Mouse (Mus musculus) cerebellum, postnatal 4 days (tissue): ENCODE data around the gene Nde1.
A peak's percentile ranks its signal among the peaks of the same experiment; 100 is the strongest.
"Not testable (repeated sequence)": the region's sequence is repeated elsewhere in the genome, so short reads cannot be mapped to it uniquely, and the experiment has no call there.

Experiments
- DNase-seq, 2 experiments: peaks; one replicate each; pipeline ENCODE4 v3.0.0; 2022; ENCODE audit warnings: low spot score in 2 of 2, mixed read lengths in 1 of 2

The Nde1 gene

DNA sequence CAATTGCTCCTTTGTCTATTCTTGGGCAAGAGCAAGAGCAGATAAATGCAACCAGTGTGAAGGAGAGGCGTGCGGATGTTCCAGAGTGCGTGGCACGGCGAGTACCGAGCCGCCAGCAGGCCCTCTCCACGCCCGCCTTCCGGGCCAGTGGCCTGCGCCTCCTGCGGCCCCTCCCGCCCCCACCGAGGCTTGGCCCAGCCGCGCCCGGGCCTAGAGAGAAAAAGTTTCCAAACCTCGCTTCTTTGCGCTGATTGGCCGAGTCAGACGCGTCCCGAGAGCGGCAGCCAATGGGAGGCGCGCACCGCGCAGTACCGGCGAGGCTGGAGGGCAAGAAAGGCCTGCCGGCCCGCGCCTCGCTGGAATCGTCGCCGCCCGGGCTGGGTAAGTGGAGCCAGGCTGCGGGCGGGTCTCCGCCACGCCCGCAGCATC, at the start of gene Nde1, which contains the start of gene Marf1:
TSS of gene Nde1 (plus strand) at position 288 of the 429 bp plus-strand sequence.
TSS of gene Marf1 (minus strand) at position 364 of the 429 bp plus-strand sequence.
- DNase-seq = peak; percentile 70 to 82

DNA sequence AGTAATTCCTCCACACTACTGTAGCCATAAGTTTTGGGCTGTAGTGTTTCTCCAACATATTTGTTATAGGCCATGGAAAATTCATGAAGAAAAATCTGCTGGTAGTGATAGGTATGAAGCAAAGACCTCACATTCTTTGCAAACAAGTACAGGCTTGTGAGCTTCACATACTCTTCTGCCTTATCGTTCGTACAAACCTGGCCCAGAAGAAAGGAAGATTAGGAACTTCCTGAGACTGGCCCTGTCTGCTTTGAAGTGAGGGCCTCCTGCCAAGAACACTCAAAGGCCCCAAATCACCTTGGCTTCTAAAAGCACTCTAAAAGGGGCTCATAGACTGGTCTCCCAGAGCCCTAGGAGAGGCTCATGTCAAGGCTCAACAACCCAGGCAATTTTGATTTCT, 45.8 kb upstream of the Nde1 start:
- no peak for DNase-seq

DNA sequence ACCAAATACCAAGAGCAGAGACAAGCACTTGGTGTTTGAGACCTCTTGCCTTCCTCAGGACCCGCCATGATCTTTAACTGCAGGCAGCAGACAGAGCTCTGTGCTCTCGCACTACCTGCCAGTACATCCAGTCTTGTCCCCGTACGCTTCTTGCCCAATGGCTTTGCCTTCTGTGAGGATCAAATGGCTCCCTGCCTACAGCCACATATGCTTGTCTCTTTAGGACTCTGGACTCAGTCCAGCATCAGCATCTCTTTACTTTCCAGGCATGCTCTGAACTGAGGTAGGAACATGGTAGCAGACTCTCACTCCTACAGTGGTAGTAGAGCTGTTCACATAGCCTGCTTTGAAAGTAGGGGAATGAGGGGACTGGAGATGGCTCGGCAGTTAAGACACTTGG, 42.1 kb upstream of the Nde1 start:
- no peak for DNase-seq

DNA sequence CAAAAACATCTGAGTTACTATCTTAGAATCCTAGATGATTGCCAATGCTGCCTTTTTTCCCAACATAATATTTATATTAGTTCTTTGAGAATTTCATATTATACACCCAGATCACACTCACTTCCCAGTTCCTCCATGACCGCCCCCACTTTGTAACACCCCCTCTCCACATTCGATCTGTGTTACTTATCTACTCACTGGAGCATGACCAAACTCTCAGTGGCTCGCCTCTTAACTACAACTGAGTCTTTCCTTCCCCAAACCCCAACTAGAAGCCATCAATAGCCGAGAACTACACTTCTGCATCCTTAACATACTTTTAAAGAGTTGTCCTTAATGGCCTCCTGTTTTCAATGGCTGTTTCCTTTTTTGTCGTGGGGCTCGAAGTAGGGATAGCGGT, 41.5 kb upstream of the Nde1 start:
- DNase-seq = no peak

DNA sequence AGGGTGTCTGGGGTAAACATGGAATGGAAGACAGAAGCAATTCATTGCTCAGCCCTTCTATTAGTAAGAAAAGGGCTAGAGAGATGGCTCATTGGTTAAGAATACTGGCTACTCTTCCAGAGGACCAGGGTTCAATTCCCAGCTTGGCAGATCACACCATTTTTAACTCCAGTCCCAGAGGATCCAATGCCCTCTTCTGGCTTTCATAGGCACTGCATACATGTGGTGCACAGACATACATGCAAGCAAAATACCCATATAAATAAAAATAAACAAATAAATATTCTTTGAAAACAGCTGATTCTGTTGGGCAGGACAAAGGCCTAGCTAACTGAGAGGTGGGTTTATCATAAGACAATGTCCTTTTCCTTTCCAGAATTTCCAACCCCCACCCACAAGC, 40.5 kb upstream of the Nde1 start:
- DNase-seq = no peak

DNA sequence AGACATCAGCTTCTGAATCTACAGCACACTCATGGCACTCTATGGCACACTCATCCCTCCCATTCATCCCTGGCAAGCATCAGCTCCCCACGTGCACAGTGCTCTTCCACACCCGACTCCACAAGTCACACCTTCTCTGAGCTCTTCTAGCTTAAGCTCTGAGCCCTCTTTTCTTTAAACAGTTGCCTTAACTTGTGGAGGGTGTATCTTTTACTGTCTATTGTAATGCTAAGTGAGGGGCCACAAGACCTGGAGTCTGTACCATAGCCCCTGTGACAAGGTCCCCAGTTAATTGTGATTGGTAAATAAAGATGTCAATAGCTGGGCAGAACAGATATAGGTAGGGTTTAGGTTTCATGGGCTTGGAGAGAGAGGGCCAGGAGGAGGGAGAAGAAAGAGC, 39.2 kb upstream of the Nde1 start:
- no peak for DNase-seq

DNA sequence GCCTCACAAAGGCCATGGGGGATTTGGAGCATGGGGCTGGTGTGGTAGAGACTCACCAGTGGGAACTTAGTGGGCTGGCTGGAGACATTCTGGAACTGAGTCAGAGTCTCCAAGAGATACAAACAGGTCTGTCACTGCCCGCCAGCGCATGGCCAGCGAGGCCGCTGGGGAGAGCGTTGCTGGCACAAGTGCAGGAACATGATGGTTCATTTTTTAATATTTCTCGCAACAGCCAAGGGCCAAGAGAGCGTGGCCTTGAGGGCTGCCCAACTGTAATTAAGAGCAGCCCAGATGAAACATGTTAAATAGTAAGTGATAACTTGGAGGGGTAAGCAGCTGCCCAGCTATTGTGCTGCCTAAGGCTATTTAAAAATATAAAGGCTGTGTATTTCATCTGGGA, 38.4 kb upstream of the Nde1 start:
- no peak for DNase-seq

DNA sequence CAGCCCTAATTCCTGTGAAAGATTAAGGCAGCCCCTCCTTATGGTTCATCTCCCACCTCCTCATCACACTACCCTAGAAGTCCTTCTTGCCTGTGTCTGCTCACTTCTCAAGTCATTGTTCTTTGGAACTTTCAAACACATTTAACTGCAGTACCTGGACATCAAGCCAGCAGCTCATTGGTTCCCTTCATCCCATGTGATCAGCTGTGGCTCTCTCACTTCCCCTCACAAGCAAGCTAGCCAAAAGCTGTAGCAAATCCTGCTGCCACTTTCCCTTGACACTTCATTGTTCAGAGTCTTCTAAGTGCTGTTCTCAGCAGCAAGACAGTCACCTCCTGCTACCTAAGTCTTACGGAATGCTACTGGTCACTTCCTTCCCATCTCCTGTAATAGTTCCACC, 37.8 kb upstream of the Nde1 start:
- DNase-seq = no peak

DNA sequence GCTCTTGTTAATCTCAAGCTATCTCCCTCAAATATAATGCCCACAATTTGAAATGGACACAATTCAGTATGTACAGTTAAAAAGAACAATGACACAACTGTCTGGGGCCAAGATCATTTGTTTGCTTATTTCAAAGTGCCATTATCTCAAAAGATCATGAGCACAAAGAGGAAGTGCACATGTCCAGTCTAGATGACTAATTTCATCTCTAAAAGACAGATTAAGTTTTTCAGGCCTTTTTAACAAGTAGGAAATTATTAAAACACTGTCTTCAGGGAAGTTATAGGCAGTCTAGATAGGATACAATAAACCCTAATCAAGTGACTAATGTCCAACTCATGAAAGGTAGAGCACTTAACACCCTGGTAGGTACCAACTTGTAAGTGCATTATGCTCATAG, 34.1 kb upstream of the Nde1 start:
- no peak for DNase-seq

DNA sequence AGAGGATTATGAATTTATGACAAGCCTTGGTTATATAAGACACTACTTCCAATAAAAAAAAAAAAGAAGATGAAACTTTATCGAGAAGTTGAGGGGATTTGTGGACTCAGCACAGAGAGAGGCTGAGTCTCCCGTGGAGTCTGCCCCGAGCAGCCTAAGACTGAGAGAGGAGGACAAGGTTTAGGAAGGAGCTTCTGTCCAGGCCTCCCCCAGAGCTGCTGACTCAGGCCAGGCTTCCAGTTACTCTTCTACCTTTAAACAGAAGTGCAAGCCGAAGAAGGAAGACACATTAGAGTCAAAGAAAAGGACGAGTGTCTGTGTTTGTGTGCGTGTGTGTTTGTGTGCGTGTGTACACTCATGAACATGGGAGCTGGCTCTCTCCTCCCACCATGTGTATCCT, 32.3 kb upstream of the Nde1 start:
- DNase-seq = no peak

DNA sequence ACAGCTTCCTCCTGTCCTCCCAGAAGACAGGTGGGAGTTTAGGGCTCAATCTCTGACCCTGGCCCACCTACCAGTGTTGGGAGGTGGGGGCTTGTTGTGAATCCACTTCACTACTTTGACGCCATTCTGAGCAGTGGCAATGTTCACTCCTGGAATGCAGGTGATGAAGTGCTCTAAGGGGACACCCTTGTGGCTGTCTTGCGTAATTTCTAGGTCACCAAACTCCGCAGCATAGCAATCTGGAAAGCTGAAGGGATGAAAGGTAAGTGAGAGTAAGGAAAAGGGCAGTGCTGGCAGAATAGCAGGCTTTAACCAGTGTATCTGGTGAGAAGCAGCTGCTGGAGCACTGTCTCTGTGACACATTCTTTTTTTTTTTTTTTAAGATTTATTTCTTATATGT, 31.7 kb upstream of the Nde1 start:
- no peak for DNase-seq

DNA sequence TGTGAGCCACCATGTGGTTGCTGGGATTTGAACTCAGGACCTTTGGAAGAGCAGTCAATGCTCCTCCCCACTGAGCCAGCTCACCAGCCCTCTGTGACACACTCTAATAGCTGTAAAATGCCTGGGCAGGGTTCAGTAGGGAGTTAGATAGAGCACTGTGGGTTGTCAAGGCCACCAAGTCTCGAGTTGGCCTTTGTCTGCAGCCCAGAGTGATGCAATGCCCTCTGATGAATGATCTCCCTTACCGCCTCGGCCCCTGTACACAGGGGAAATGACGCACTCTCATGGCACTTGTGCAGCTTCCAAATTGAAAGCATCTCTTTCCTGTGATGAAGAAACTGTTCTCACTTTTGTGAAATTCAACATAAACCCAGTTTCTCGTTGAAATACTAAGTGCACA, 31.2 kb upstream of the Nde1 start:
- no peak for DNase-seq

DNA sequence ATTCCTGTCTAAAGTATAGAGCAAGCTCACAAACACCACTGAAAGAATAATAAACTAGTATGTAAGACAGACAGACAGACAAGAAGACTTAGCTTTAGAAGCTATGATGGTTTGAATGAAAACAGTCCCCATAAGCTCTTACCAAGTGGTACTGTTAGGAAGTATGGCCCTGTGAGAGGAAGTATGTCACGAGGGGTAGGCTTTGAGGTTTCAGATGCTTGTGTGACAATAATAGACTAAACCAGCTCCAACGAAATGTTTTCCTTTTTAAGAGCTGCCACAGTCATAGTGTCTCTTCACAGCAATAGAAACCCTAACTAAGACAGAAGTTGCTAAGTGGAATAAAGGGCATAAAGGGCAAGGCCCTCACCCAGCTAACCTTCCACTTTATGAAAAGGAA, 28.1 kb upstream of the Nde1 start:
- no peak for DNase-seq

DNA sequence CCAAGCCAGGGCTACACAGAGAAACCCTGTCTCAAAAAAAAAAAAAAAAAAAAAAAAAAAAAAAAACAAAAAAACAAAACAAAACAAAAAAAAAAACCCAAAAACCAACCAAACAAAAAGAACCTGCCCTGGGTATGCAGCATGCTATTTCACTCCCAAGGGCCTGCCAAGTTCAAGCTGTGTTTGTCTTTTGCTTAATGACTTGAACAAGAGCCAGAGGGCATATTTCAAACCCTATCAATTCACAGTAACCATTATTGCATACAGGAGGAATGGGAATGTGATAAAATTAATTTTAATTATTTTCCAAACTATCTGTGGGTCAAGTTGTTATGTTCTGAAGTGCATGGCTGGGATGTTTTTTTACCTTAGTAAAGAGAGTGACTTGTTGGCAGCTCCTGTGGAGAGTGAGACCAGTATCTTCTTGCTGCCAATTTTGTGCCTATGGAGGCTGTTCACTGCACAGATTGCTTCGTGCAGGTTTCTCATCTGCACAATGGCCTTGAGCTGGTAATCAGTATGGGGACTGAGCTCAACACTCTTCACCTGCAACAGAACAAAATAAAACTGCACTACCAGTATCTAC, 25.0 kb upstream of the Nde1 start:
- no peak for DNase-seq

DNA sequence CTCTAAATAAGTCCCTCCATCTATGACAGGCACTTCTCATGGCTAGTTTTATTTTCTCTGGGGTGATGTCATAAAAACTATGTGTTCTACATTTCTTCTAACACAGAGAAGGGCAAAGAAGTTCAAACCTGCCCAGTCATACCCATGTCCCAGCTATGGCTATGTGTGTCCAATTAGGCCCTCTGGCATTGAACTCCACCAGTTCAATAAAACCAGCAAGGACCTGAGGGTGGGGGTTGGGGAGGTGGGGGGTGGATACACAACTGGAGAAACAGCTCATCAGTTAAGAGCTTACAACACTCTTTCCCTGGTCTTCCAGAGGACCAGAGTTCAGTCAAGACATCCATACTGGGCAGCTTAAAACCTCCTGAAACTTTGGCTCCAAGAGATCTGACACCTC, 24.0 kb upstream of the Nde1 start:
- DNase-seq = no peak

DNA sequence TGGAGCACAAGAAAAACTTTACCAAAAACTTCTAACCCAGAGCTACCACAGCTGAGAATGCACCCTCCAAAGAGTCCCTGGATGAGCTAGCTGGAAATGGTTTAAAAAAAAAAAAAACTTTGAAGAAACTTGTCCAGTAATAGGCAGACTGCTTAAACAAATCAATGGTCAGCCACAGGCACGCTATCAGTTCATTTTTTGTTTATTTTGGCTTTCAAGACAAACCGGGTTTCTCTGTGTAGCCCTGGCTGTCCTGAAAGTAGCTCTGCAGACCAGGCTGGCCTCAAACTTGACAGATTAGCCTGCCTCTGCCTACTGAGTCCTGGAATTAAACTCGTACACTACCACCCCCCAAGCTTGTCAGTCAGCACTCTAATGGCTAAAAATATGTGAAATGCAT, 19.8 kb upstream of the Nde1 start:
- DNase-seq = no peak

DNA sequence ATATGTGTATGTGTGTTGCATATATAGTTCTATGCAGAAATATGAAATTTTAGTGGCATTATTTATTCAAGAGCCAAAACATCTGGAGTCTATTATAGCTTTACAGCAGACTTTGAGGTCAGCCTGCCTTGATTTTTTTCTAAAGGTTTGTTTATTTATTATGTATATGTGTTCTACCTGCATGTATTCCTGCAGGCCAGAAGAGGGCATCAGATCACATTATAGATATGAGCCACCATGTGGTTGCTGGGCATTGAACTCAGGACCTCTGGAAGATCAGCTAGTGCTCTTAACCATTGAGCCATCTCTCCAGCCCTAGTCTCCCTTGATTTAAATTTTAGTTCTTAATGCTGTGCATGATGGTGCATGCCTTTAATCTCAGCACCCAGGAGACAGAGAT, 15.4 kb upstream of the Nde1 start:
- DNase-seq = no peak

DNA sequence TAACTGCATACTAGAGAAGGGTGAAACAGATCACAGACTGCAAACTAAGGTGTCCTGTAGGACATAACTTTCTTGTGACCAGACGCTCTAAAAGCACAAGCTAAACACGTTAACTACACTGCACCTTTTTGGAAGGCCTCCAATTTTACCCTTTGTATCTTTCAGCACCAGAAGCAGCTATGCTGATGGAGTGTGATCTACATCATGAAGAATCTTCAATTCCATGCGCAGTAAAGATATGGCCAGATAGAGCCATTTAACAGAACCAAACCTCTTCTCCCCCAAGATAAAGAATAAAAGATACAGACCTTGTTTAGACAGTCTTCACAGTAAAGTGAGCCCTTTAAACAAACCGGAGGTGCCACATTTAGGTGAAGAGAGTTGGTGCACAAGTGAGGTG, 11.4 kb upstream of the Nde1 start:
- no peak for DNase-seq

DNA sequence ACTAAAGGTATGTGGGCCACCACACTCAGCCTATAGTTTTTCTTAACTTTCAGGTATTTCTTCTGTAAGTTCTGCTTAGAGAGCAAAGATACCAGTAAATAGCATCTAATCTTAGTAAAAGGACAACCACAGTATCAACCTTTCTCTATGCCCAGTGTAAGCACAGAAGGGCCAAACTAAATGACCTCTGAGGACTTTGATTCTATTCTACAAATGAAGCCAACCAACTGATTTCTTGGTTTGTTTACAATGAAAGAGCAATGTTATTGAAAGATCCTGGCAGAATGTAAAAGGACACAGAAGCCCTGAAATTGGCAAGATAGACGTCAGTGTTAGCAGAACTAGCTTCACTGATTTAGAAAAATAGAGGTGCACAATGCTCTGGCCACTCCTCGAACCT, 7.4 kb upstream of the Nde1 start:
- DNase-seq = not testable (repeated sequence)

DNA sequence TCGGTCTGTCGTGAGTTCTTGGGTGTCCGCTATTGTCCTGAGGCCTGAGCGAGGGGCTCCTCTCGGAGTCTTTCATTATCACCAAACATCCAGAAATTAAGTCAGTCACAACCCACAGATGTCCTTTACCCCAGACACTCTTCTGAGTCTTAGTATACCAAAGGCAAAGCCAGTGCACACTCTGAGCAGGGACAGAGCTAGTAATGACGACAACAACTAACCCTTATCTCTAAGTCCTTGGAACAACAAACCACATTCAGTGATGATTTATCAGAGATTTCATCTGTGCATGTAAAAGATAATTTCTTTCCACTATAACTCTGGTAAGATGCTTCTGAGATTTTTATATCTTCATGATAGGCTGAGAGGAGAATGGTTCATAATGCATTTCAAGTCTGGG, 6.8 kb upstream of the Nde1 start:
- DNase-seq = no peak

DNA sequence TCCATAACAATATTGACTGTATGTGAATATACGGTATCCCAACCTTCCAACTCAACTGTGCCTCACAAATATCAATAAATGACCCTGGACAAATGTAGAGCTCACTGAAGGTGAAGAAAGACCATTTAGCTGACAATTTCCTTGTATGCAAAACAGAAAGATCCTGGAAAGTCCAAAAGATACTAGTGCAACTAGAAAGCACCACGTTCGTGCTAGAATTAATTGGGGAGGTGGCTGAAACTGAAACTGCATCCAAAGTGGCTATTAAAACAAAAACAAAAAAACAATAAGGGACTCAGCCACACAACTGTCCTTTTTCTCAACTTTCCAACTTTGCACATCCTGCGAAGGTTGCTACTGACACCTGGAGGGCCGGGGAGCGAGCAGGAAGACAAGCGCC, 4.5 kb upstream of the Nde1 start:
- DNase-seq = no peak

DNA sequence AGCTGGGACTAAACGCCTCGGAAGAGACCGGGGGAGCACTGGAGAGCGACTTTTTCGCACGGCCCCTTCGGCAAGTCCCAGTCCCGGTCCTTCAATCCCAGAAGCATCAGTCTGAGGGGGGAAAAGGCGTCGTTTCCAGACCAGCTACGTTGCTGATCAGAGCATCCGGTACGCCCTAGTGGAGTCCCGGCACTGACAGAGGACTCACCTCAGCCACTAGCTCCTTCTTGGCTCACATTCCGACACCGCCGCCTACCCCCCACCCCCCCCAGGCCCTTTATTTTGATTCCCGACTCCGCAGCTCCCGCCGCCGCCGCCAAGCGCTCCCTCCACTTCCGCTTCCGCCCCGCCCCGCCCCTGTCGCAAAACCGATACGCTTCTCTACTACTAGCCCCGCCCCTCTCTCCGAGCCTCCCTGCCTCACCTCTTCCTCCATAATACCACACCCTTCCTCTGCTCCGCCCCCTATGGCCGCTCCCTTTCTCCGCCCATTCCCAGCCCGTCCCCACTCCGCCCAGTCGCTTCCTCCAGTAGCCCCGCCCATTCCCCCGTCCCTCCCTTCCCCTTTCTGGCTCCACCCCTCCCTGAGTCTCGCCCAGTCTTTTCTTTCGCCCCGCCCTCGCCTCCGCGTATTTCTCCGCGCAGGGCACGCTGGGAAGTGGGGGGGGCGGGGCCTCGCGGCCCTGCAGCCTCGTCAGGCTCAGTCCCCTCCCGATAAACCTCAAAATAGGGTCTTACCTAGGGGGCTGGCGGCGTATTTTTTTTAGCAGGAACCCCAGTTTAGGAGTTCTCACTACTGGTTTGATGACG, 3.9 kb upstream of the Nde1 start:
- peak; percentile 94 to 97 for DNase-seq

DNA sequence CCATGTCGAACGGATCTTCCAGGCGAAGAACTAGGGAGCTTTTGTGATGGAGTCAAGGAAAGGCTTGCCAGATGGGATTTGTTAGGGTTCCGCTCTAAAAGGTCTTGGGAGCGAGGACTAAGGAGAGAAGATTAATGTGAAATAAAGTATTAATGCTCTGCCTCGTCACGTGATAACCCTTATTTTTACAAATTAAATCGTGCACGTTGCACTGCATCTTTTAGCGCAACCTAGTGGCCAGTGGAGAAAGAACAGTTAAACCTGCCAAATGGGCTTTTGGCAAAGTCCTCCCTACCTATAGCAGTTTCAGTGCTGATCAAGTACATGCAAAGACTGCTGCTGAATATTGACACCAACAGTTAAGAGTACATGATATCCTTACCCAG, 3.3 kb upstream of the Nde1 start:
- peak; percentile 48 to 72 for DNase-seq

DNA sequence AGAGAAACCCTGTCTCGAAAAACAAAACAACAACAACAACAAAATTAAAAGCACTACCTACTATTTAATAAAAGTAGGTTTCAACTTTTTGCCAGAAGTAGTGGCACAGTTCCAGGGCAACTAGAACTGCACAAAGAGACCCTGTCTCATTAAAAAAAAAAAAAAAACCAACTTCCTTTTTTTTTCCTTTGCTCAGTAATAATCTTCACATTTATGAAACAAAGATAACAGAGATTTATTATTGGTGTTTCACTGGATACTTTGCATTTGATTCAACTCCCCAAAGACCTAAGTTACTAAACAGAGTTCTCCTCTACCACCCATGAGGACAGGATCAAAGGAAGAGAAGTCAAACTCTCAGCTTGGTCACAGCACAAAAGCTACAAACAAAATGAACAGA, 2.1 kb upstream of the Nde1 start:
- DNase-seq = no peak
